Mouse (Mus musculus): ENCODE measurements at regions not wholly inside any gene's neighbourhood (a gene's known extent, or its start where the extent isn't known, plus 50 kb on each side); places are given as distances from the start of the nearest gene placed in this dataset.
"Not testable (repeated sequence)": the region's sequence is repeated elsewhere in the genome, so short reads cannot be mapped to it uniquely, and the experiment has no call there.

DNA sequence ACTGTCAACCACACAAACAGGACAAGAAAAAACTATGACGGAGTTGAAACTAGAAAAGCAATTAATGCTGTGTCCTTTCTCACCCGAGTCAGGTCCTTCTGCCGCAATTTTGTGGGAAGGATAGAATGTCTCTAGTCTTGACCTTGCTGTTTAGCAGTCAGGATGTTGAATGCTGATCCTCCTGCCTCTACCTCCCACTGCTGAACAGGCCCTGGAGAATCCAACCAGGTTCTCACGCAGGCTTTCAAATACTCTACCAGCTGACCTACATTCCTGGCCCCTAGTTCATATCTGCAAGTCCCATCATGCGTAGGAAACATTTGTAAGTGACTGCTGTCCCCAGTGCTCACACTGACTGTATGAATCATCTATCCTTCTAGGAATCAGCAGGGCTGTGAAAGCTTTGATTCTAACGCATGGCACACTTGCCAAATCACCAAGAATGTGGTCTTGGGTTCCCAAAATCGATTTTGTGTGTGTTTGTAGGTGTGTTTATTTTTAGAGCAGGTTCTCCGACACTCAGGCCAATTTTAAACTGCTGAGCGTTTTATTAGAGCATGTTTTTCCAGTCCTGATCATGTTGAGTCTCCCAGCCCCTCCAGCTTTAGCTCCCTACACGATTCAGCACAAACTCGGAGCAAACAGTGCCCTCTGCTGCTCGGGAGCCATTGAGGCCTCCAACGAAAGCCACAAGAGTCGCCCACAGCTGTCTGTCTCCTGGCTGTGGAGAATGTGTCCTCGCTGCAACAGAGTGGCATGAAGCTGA, 545.4 kb downstream of the Zfp704 start:
- peak; percentile 26 for DNase-seq

DNA sequence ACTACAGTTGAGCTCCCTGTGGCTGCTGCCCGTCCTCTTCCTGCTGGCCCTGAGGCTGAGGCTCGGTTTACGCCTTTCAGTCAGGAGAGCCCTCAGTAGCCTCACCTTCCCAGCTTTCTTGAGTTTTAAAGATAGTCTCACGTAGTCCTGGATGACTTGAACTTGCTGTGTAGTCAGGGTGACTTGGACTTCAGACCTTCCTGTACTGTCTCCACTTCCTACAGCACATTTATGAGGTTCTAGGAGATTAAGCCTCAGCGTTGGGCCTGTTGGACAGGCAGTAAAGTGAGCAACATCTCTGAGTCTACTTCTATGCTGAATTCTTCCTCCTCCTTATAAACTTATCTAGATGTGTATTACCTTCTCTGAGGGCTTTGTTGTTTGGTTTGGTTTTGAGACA, 546.2 kb downstream of the Zfp704 start:
- DNase-seq, result no peak

DNA sequence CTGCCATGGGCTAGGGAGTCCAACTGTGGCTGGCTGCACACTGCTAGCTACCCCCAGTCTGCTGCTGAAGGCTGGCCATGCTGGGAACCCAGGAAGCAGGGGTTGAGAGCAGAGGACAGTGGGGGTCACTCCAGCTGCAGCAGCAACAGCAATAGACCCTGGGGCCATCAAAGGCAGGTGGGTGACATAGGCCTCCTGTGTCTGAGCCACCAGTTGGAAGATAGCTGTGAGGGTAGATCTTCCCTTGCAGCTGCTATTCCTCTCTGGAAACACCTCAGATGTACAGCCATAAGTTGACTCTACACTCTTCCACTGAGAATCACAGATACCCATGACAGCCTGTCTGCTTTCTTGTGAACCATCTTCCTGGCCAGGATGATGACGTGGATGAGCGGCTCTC, 548.5 kb downstream of the Zfp704 start:
- no peak for DNase-seq

DNA sequence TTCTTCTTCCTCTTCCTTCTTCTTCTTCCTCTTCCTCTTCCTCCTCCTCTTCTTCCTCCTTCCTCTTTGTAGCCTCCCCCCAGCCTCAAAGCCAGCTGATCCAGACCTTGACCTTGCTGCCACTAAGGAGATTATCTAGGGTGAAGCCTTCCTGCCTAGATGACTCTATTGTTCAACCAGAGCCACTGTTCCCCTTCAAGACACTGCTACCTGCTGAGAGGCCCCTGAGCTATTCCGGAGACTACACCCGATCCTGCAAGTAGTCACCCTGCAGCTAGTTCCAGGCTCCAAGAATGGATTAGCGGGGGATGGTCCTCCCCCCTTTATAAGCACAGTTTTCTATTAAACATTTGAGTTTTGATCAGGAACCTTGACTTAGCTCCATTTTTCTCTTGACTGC, 552.2 kb downstream of the Zfp704 start:
- not testable (repeated sequence) for DNase-seq

DNA sequence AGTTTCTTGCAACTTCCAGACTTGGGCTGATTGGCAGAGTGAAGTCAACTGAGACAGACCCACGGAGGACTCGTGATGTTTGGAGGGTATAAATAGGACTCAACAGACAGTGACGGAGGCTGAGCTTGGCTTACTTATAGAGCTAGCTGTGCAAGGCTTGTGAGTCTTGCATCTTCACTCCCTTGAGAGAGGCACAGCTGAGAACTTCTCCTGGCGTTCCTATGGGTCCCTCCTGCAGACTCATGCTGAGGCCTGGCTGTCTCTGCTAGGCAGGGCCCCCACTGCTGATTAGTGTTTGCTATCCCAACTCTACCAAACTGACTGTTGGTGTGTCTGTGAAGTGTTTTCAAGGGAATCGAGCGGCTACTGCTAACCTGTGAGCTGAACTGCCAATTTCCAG, 553.0 kb downstream of the Zfp704 start:
- DNase-seq, result no peak

DNA sequence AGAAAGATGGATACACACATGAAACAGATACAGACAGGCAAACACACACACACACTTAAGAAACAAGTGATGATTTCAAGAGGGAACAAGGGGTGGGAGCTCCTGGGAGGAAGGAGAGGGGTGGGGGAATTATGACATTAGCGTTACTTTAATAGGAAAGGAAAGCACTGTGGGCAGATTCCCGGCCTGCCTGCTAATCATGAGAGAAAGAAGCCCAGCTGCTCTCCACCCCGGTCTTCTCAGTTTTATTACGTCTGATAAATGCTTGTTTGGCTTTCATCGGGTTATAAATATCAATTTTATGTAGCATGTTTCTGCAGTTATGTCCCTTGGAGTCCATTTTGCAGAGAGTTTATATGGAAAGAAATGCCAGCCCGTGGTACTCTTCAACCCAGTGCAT, 554.1 kb downstream of the Zfp704 start:
- DNase-seq, result no peak

Data from gastrocnemius, postnatal 25 days (tissue).